Mouse (Mus musculus): Measurements from ENCODE around the gene Slc25a30. TPM values are rescaled to one million over a fixed set of nuclear protein-coding genes. Genes with fewer than 3 reads are reported as not detected.

Gene Slc25a30
- total and polyA plus RNA-seq, 3 experiments, result 20.3 to 24.0 TPM; not detected in 1

DNA sequence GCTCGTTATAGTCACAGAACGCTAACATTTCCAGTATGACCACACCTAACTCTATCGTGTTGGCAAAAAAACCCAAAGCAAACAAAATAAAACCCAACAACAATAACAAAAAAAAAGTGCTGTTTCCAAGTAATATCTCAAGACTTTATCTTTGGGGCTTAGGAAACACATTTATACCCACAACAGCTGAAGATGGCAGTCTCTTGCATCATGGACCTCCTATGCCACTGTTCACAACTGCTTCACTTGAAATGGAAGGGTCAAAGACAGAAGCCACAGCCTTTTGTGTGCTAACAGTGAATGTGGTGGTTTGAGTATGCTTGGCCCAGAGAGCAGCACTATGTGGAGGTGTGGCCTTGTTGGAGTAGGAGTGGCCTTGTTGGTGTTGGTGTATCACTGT lies 4.5 kb upstream of the Slc25a30 start:
- H3K27ac ChIP-seq (ENCODE audit: control insufficient read depth, low read depth, low read length), result no peak overlapping the region
- TF ChIP-seq JUND (IDR thresholded peaks at IDR 0.05; ENCODE audit: low read depth, low read length), result no peak
- TF ChIP-seq ETS1 (IDR thresholded peaks at IDR 0.05; ENCODE audit: low read depth, low read length), result 0 out of 2 replicates have a peak, but pooled peaks have one; percentile 6
- no peak for TF ChIP-seq CTCF (IDR thresholded peaks at IDR 0.05 in 2 of 3, conservative IDR thresholded peaks at IDR 0.05 in 1 of 3; ENCODE audit: control insufficient read depth in 1 of 3, insufficient read depth in 1 of 3, low read depth in 2 of 3, low read length in 3 of 3, poor library complexity in 1 of 3, severe bottlenecking in 1 of 3)
- no peak for TF ChIP-seq CHD2 (IDR thresholded peaks at IDR 0.05; ENCODE audit: low read length)

DNA sequence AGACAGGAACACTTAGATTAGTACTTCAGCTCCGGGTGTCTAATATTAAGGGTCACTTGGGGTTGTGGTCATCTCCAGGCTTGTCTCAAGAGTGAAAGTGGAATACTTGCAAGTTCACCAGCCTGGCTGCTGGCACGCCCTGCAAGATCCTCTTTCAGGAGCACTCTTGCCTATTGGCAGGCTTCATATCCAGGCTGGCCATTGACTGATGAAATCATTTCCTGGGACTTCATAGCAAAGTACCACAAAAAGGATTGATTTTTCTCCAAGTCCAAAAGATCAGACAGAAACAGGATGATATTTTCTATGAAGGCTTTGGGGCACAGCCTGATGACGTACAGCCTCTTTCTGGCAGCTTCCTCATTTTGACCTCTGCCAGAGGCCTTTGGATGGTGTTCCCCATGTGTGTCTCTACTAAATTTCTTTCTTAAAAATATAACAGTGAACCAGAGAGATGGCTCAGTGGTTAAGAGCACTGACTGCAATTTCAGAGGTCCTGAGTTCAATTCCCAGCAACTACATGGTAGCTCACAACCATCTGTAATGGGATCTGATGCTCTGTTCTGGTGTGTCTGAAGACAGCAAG lies 3.7 kb upstream of the Slc25a30 start:
- Histone ChIP-seq H3K27ac (ENCODE audit: control insufficient read depth, low read depth, low read length) (no peak overlapping the region), H3K27me3 (ENCODE audit: control insufficient read depth in 1 of 2, insufficient read depth in 2 of 2, low read length in 2 of 2) (peaks cover 3 to 7% of the 10 kb centered on the region in 2 experiments), H3K9me3 (replicated peaks; ENCODE audit: insufficient read depth, low read length) (no peaks in the 10 kb centered on the region), H3K4me3 (ENCODE audit: control insufficient read depth in 1 of 2, insufficient read depth in 1 of 2, low read depth in 2 of 2, low read length in 2 of 2) (peak overlapping the region; percentile 12 to 16; a peak in 2 of 4 replicates), H3K36me3 (ENCODE audit: control insufficient read depth in 1 of 2, insufficient read depth in 2 of 2, low read length in 2 of 2) (peaks cover 0 to 16% of the 10 kb centered on the region in 2 experiments; a peak in 2 of 4 replicates), H3K4me1 (ENCODE audit: control insufficient read depth in 1 of 2, insufficient read depth in 2 of 2, low read length in 2 of 2) (peaks cover 6% of the 10 kb centered on the region in 2 experiments), H3K9ac (ENCODE audit: control insufficient read depth, low read depth, low read length, poor library complexity, severe bottlenecking) (peak overlapping the region; percentile 16; the same call in 1 of the 2 replicates), H3K79me2 (ENCODE audit: control insufficient read depth, insufficient read depth, low read length, poor library complexity) (peaks cover 8% of the 10 kb centered on the region)
- peak; percentile 64 for TF ChIP-seq TBP (IDR thresholded peaks at IDR 0.05; ENCODE audit: low read depth, low read length)
- TF ChIP-seq RAD21 (IDR thresholded peaks at IDR 0.05; ENCODE audit: low read depth, low read length), result no peak
- TF ChIP-seq MEF2A (IDR thresholded peaks at IDR 0.05; ENCODE audit: extremely low read depth, insufficient replicate concordance, low read depth, low read length, poor library complexity, severe bottlenecking), result no peak
- TF ChIP-seq JUND (IDR thresholded peaks at IDR 0.05; ENCODE audit: low read depth, low read length), result no peak
- TF ChIP-seq POLR2AphosphoS5 (IDR thresholded peaks at IDR 0.05; ENCODE audit: borderline replicate concordance, low read depth, low read length), result no peak
- TF ChIP-seq ZMIZ1 (IDR thresholded peaks at IDR 0.05; ENCODE audit: low read depth, low read length), result no peak
- no peak for TF ChIP-seq POLR2AphosphoS2 (IDR thresholded peaks at IDR 0.05; ENCODE audit: low read length)
- no peak for TF ChIP-seq USF1 (IDR thresholded peaks at IDR 0.05; ENCODE audit: low read depth, low read length)
- TF ChIP-seq MYB (IDR thresholded peaks at IDR 0.05; ENCODE audit: low read depth, low read length), result no peak
- TF ChIP-seq SIN3A (IDR thresholded peaks at IDR 0.05; ENCODE audit: low read length), result peak; percentile 42
- no peak for TF ChIP-seq MAFK (IDR thresholded peaks at IDR 0.05; ENCODE audit: borderline replicate concordance, low read depth, low read length)
- TF ChIP-seq NELFE (IDR thresholded peaks at IDR 0.05; ENCODE audit: low read depth, low read length), result 0 out of 2 replicates have a peak, but pooled peaks have one; percentile 24
- no peak for TF ChIP-seq USF2 (IDR thresholded peaks at IDR 0.05; ENCODE audit: borderline replicate concordance in 1 of 2, insufficient read depth in 1 of 2, low read depth in 1 of 2, low read length in 2 of 2)
- TF ChIP-seq HCFC1 (IDR thresholded peaks at IDR 0.05; ENCODE audit: low read depth, low read length), result 0 out of 2 replicates have a peak, but pooled peaks have one; percentile 39
- no peak for TF ChIP-seq ZNF384 (IDR thresholded peaks at IDR 0.05; ENCODE audit: low read depth, low read length)
- TF ChIP-seq ELF1 (IDR thresholded peaks at IDR 0.05; ENCODE audit: low read depth, low read length), result peak; percentile 34; the same call in 1 of the 2 replicates
- TF ChIP-seq GABPA (IDR thresholded peaks at IDR 0.05; ENCODE audit: low read depth, low read length), result no peak
- TF ChIP-seq CTCF (IDR thresholded peaks at IDR 0.05 in 2 of 3, conservative IDR thresholded peaks at IDR 0.05 in 1 of 3; ENCODE audit: control insufficient read depth in 1 of 3, insufficient read depth in 1 of 3, low read depth in 2 of 3, low read length in 3 of 3, poor library complexity in 1 of 3, severe bottlenecking in 1 of 3), result no peak
- TF ChIP-seq POLR2A (IDR thresholded peaks at IDR 0.05; ENCODE audit: control insufficient read depth in 1 of 2, insufficient read depth in 1 of 2, low read depth in 1 of 2, low read length in 2 of 2, poor library complexity in 1 of 2), result no peak
- DNase-seq (ENCODE audit: low read depth, low spot score), result peak; percentile 54

More for the DNA sequence above, 4.5 kb upstream of the Slc25a30 start:
- Histone ChIP-seq H3K4me3 (ENCODE audit: control insufficient read depth in 1 of 2, insufficient read depth in 1 of 2, low read depth in 2 of 2, low read length in 2 of 2) (no peak overlapping the region), H3K9ac (ENCODE audit: control insufficient read depth, low read depth, low read length, poor library complexity, severe bottlenecking) (no peak overlapping the region), H3K27me3 (ENCODE audit: control insufficient read depth in 1 of 2, insufficient read depth in 2 of 2, low read length in 2 of 2) (peaks cover 5 to 11% of the 10 kb centered on the region in 2 experiments), H3K4me1 (ENCODE audit: control insufficient read depth in 1 of 2, insufficient read depth in 2 of 2, low read length in 2 of 2) (peaks cover 3 to 6% of the 10 kb centered on the region in 2 experiments; a peak in 3 of 4 replicates), H3K9me3 (replicated peaks; ENCODE audit: insufficient read depth, low read length) (no peaks in the 10 kb centered on the region), H3K79me2 (ENCODE audit: control insufficient read depth, insufficient read depth, low read length, poor library complexity) (peaks cover 3% of the 10 kb centered on the region), H3K36me3 (ENCODE audit: control insufficient read depth in 1 of 2, insufficient read depth in 2 of 2, low read length in 2 of 2) (peaks cover 0 to 10% of the 10 kb centered on the region in 2 experiments; a peak in 2 of 4 replicates)
- peak; percentile 16 for DNase-seq (ENCODE audit: low read depth, low spot score)
